Mouse (Mus musculus): ENCODE results near the gene Ndufs3. TPM values are rescaled to one million over a fixed set of nuclear protein-coding genes. Genes with fewer than 3 reads are reported as not detected.
"Not testable (repeated sequence)": the region's sequence is repeated elsewhere in the genome, so short reads cannot be mapped to it uniquely, and the experiment has no call there.

Ndufs3 gene
- polyA plus RNA-seq, 1 experiment from 2014 or later, result 199 TPM

GRCm38 (mm10) chr2:90913671-90914070 is 9.0 kb upstream of the Ndufs3 start:
- 86% methylated on average over 2 of the region's 2 CpGs for WGBS (ENCODE audit: insufficient replicate concordance)
- Histone ChIP-seq H3K27me3 (ENCODE audit: insufficient read depth, low read length) (no peaks in the 10 kb centered on the region), H3K9me3 (ENCODE audit: low read length) (no peaks in the 10 kb centered on the region), H3K4me1 (ENCODE audit: insufficient read depth) (peaks cover 13% of the 10 kb centered on the region), H3K27ac (ENCODE audit: low read depth) (no peak overlapping the region), H3K36me3 (replicated peaks; ENCODE audit: insufficient read depth, low read length) (peaks cover 39% of the 10 kb centered on the region), H3K4me2 (ENCODE audit: low read depth, low read length) (no peak overlapping the region), H3K4me3 (ENCODE audit: low read depth, low read length) (no peak overlapping the region), H3K9ac (replicated peaks) (no peak overlapping the region)
- ATAC-seq, result no peak
- no peak for DNase-seq
- TF ChIP-seq CTCF (IDR thresholded peaks at IDR 0.05; ENCODE audit: low read depth) (no peak), EP300 (IDR thresholded peaks at IDR 0.05; ENCODE audit: low read depth) (no peak)

- no peak overlapping the region for H3K4me3 ChIP-seq (ENCODE audit: low read depth, low read length)
- DNase-seq (no peak), ATAC-seq (no peak)
- peaks cover 14% of the 10 kb centered on the region for H3K4me1 ChIP-seq (ENCODE audit: insufficient read depth)
- H3K9ac ChIP-seq (replicated peaks), result no peak overlapping the region
- H3K27me3 ChIP-seq (ENCODE audit: insufficient read depth, low read length), result no peaks in the 10 kb centered on the region
- 80% methylated on average over 1 of the region's 1 CpGs for WGBS (ENCODE audit: insufficient replicate concordance)
- H3K27ac ChIP-seq (ENCODE audit: low read depth), result no peak overlapping the region
- no peak overlapping the region for H3K4me2 ChIP-seq (ENCODE audit: low read depth, low read length)
- H3K36me3 ChIP-seq (replicated peaks; ENCODE audit: insufficient read depth, low read length), result peaks cover 51% of the 10 kb centered on the region
- no peak for TF ChIP-seq CTCF (IDR thresholded peaks at IDR 0.05; ENCODE audit: low read depth)
- no peak for TF ChIP-seq EP300 (IDR thresholded peaks at IDR 0.05; ENCODE audit: low read depth)
- H3K9me3 ChIP-seq (ENCODE audit: low read length), result no peaks in the 10 kb centered on the region
Measured at GRCm38 (mm10) chr2:90911668-90912067, 7.0 kb upstream of the Ndufs3 start.

GRCm38 (mm10) chr2:90910861-90911260 is 6.2 kb upstream of the Ndufs3 start:
- TF ChIP-seq EP300 (IDR thresholded peaks at IDR 0.05; ENCODE audit: low read depth) (no peak), CTCF (IDR thresholded peaks at IDR 0.05; ENCODE audit: low read depth) (no peak)
- Histone ChIP-seq H3K36me3 (replicated peaks; ENCODE audit: insufficient read depth, low read length) (peaks cover 56% of the 10 kb centered on the region), H3K4me3 (ENCODE audit: low read depth, low read length) (no peak overlapping the region), H3K4me2 (ENCODE audit: low read depth, low read length) (no peak overlapping the region), H3K4me1 (ENCODE audit: insufficient read depth) (peaks cover 12% of the 10 kb centered on the region), H3K9me3 (ENCODE audit: low read length) (no peaks in the 10 kb centered on the region), H3K27ac (ENCODE audit: low read depth) (no peak overlapping the region), H3K9ac (replicated peaks) (no peak overlapping the region), H3K27me3 (ENCODE audit: insufficient read depth, low read length) (no peaks in the 10 kb centered on the region)
- DNase-seq (no peak), ATAC-seq (no peak)
- 42% methylated on average over 1 of the region's 1 CpGs for whole genome bisulfite sequencing (ENCODE audit: insufficient replicate concordance)

GRCm38 (mm10) chr2:90906721-90907120 is 2.1 kb upstream of the Ndufs3 start:
- no peak for ATAC-seq
- no peak overlapping the region for H3K4me2 ChIP-seq (ENCODE audit: low read depth, low read length)
- no peaks in the 10 kb centered on the region for H3K27me3 ChIP-seq (ENCODE audit: insufficient read depth, low read length)
- H3K9ac ChIP-seq (replicated peaks), result no peak overlapping the region
- TF ChIP-seq EP300 (IDR thresholded peaks at IDR 0.05; ENCODE audit: low read depth) (no peak), CTCF (IDR thresholded peaks at IDR 0.05; ENCODE audit: low read depth) (no peak)
- H3K9me3 ChIP-seq (ENCODE audit: low read length), result no peaks in the 10 kb centered on the region
- H3K4me3 ChIP-seq (ENCODE audit: low read depth, low read length), result no peak overlapping the region
- no peak overlapping the region for H3K27ac ChIP-seq (ENCODE audit: low read depth)
- H3K36me3 ChIP-seq (replicated peaks; ENCODE audit: insufficient read depth, low read length), result peaks cover 53% of the 10 kb centered on the region
- WGBS (ENCODE audit: insufficient replicate concordance), result 76% methylated on average over 2 of the region's 2 CpGs
- peaks cover 24% of the 10 kb centered on the region for H3K4me1 ChIP-seq (ENCODE audit: insufficient read depth)
- no peak for DNase-seq

- H3K9ac ChIP-seq (replicated peaks), result peak overlapping the region; percentile 98
- H3K9me3 ChIP-seq (ENCODE audit: low read length), result no peaks in the 10 kb centered on the region
- peak overlapping the region; percentile 97 for H3K27ac ChIP-seq (ENCODE audit: low read depth)
- H3K27me3 ChIP-seq (ENCODE audit: insufficient read depth, low read length), result no peaks in the 10 kb centered on the region
- H3K4me3 ChIP-seq (ENCODE audit: low read depth, low read length), result peak overlapping the region; percentile 92
- H3K36me3 ChIP-seq (replicated peaks; ENCODE audit: insufficient read depth, low read length), result peaks cover 49% of the 10 kb centered on the region
- TF ChIP-seq EP300 (IDR thresholded peaks at IDR 0.05; ENCODE audit: low read depth), result 0 out of 2 replicates have a peak, but pooled peaks have one; percentile 0
- TF ChIP-seq CTCF (IDR thresholded peaks at IDR 0.05; ENCODE audit: low read depth), result no peak
- under 1% methylated on average over 21 of the region's 21 CpGs for WGBS (ENCODE audit: insufficient replicate concordance)
- DNase-seq (no peak), ATAC-seq (peak; percentile 72)
- peaks cover 24% of the 10 kb centered on the region for H3K4me1 ChIP-seq (ENCODE audit: insufficient read depth)
- H3K4me2 ChIP-seq (ENCODE audit: low read depth, low read length), result peak overlapping the region; percentile 84
Measured at GRCm38 (mm10) chr2:90904856-90905224, 213 bp upstream of the Ndufs3 start.

- WGBS (ENCODE audit: insufficient replicate concordance), result 41% methylated on average over 2 of the region's 2 CpGs
- Histone ChIP-seq H3K36me3 (replicated peaks; ENCODE audit: insufficient read depth, low read length) (peaks cover 40% of the 10 kb centered on the region), H3K27ac (ENCODE audit: low read depth) (0 out of 2 replicates have a peak overlapping the region, but pooled peaks have one; percentile 97), H3K27me3 (ENCODE audit: insufficient read depth, low read length) (no peaks in the 10 kb centered on the region), H3K4me1 (ENCODE audit: insufficient read depth) (peaks cover 24% of the 10 kb centered on the region), H3K4me2 (ENCODE audit: low read depth, low read length) (peak overlapping the region; percentile 84), H3K9me3 (ENCODE audit: low read length) (no peaks in the 10 kb centered on the region), H3K4me3 (ENCODE audit: low read depth, low read length) (peak overlapping the region; percentile 92), H3K9ac (replicated peaks) (peak overlapping the region; percentile 98)
- DNase-seq, result no peak
- ATAC-seq, result no peak
- no peak for TF ChIP-seq CTCF (IDR thresholded peaks at IDR 0.05; ENCODE audit: low read depth)
- no peak for TF ChIP-seq EP300 (IDR thresholded peaks at IDR 0.05; ENCODE audit: low read depth)
Measured at GRCm38 (mm10) chr2:90903398-90903797, 1.2 kb downstream of the Ndufs3 start.

GRCm38 (mm10) chr2:90894299-90894677 is 10.3 kb downstream of the Ndufs3 start:
- H3K27ac ChIP-seq (ENCODE audit: low read depth), result peak overlapping the region; percentile 72
- not testable (repeated sequence) for DNase-seq; H3K9me3 ChIP-seq (ENCODE audit: low read length); ATAC-seq; H3K9ac ChIP-seq (replicated peaks); H3K4me3 ChIP-seq (ENCODE audit: low read depth, low read length); H3K27me3 ChIP-seq (ENCODE audit: insufficient read depth, low read length)
- peaks cover 19% of the 10 kb centered on the region for H3K4me1 ChIP-seq (ENCODE audit: insufficient read depth)
- H3K4me2 ChIP-seq (ENCODE audit: low read depth, low read length), result peak overlapping the region; percentile 53
- H3K36me3 ChIP-seq (replicated peaks; ENCODE audit: insufficient read depth, low read length), result peaks cover 34% of the 10 kb centered on the region
- WGBS (ENCODE audit: insufficient replicate concordance), result 51% methylated on average over 3 of the region's 3 CpGs

All from liver, postnatal 0 days (tissue).